Mouse (Mus musculus): Measurements from ENCODE around the gene Olfr1310. TPM values are rescaled to one million over a fixed set of nuclear protein-coding genes. Genes with fewer than 3 reads are reported as not detected.

Gene Olfr1310
- polyA plus RNA-seq (2012; rRNA removed) = not detected in 2 replicates

GRCm38 (mm10) chr2:112012608-112013007 lies at the start of gene Olfr1310:
TSS of gene Olfr1310 (minus strand) at chr2:112012708.

GRCm38 (mm10) chr2:112050138-112050537 lies 37.6 kb upstream of the Olfr1310 start, which contains the start of gene Olfr1312:
TSS of gene Olfr1312 (minus strand) at chr2:112050238.

GRCm38 (mm10) chr2:112024312-112024711 lies 11.8 kb upstream of the Olfr1310 start, which contains the start of gene Olfr1311:
TSS of gene Olfr1311 (minus strand) at chr2:112024412.

GRCm38 (mm10) chr2:111990181-111990580 lies 22.3 kb downstream of the Olfr1310 start, which contains the start of gene Olfr1309:
TSS of gene Olfr1309 (minus strand) at chr2:111990281.

GRCm38 (mm10) chr2:111964844-111965243 lies 47.7 kb downstream of the Olfr1310 start, which contains the start of gene Olfr1308:
TSS of gene Olfr1308 (minus strand) at chr2:111964944.

Other genes with a start within 250 kb of the Olfr1310 start
- not detected in 2 replicates for gene Olfr1302, start 235.3 kb downstream of the Olfr1310 start, polyA plus RNA-seq (2012; rRNA removed)
- not detected in 2 replicates for gene Olfr1303, start 192.4 kb downstream of the Olfr1310 start, polyA plus RNA-seq (2012; rRNA removed)
- not detected in 2 replicates for gene Olfr1305, start 135.6 kb downstream of the Olfr1310 start, polyA plus RNA-seq (2012; rRNA removed)
- not detected in 2 replicates for gene Olfr1306, start 96.4 kb downstream of the Olfr1310 start, polyA plus RNA-seq (2012; rRNA removed)
- not detected in 2 replicates for gene Olfr1307, start 63.3 kb downstream of the Olfr1310 start, polyA plus RNA-seq (2012; rRNA removed)
- not detected in 2 replicates for gene Olfr1308, start 47.8 kb downstream of the Olfr1310 start, polyA plus RNA-seq (2012; rRNA removed)
- gene Olfr1309, start 22.4 kb downstream of the Olfr1310 start, polyA plus RNA-seq (2012; rRNA removed) = not detected in 2 replicates
- not detected in 2 replicates for gene Olfr1311, start 11.7 kb upstream of the Olfr1310 start, polyA plus RNA-seq (2012; rRNA removed)
- gene Olfr1312, start 37.5 kb upstream of the Olfr1310 start, polyA plus RNA-seq (2012; rRNA removed) = not detected in 2 replicates
- gene Olfr1313, start 65.1 kb upstream of the Olfr1310 start, polyA plus RNA-seq (2012; rRNA removed) = not detected in 2 replicates
- gene Olfr1314, start 84.1 kb upstream of the Olfr1310 start, polyA plus RNA-seq (2012; rRNA removed) = not detected in 2 replicates
- not detected in 2 replicates for gene Olfr1315-ps1, start 102.7 kb upstream of the Olfr1310 start, polyA plus RNA-seq (2012; rRNA removed)
- gene Olfr1316, start 122.3 kb upstream of the Olfr1310 start, polyA plus RNA-seq (2012; rRNA removed) = not detected in 2 replicates
- gene Olfr1317, start 127.6 kb upstream of the Olfr1310 start, polyA plus RNA-seq (2012; rRNA removed) = not detected in 2 replicates
- gene Olfr1318, start 141.5 kb upstream of the Olfr1310 start, polyA plus RNA-seq (2012; rRNA removed) = not detected in 2 replicates
- 3.2 and 3.9 TPM in 2 replicates for gene Lpcat4, start 226.8 kb upstream of the Olfr1310 start, polyA plus RNA-seq (2012; rRNA removed)
- not detected in 2 replicates for gene Nutm1, start 246.6 kb upstream of the Olfr1310 start, polyA plus RNA-seq (2012; rRNA removed)
- gene Nop10, start 249.2 kb upstream of the Olfr1310 start, polyA plus RNA-seq (2012; rRNA removed) = 87.3 and 103 TPM in 2 replicates